Mouse (Mus musculus) lung, adult 2 months (tissue): ENCODE measurements around the gene Adgrf4.

ENCODE experiments used
- CTCF ChIP-seq: fragments of 200-500 bp; IDR thresholded peaks from 2 replicates; pipeline ENCODE4 v1.5.1; 2011; ENCODE audit warnings: mild to moderate bottlenecking, low read length, control low read depth; ENCODE audit not compliant: insufficient read depth
- POLR2A ChIP-seq: fragments of 200-500 bp; IDR thresholded peaks from 2 replicates; pipeline ENCODE4 v1.6.1; 2011; ENCODE audit warnings: low read depth, mild to moderate bottlenecking, control low read depth, low read length, borderline replicate concordance; ENCODE audit errors: extremely low read depth

DNA sequence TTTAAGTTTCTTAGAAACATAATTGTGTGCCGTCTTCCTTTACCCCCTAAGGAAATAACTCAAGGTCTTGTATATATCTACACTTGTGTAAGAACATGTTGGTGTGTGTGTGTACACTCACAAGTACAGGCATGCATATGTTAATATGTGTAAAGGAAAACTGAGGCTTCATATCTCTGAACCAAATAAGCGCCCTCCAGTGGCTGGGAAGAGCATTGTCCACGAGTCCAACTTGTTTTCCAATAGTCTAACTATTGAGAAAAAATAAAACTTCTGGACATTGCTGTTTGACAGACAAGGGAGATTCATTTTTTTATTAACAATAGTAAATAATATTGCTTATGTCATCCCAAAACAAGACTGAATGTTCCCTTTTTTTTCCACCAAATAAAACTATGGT is 25.1 kb upstream of the Adgrf4 start:
- TF ChIP-seq POLR2A (no peak), CTCF (peak; percentile 8; the same call in 1 of the 2 replicates)
